Mouse (Mus musculus) central nervous system, embryonic 18 days (tissue): ENCODE measurements around the gene Adgrl1. TPM values are rescaled to one million over a fixed set of nuclear protein-coding genes. Genes with fewer than 3 reads are reported as not detected.

ENCODE experiments used
- polyA plus RNA-seq: library from polyadenylated mRNA; depleted of rRNA; stranded (reverse); fragments of >200 nt; gene quantifications from 2 replicates; pipeline ENCODE4 v1.2.3, GENCODE M21; 2012; rRNA removed

The Adgrl1 gene
- polyA plus RNA-seq, result 182 and 248 TPM in 2 replicates

DNA sequence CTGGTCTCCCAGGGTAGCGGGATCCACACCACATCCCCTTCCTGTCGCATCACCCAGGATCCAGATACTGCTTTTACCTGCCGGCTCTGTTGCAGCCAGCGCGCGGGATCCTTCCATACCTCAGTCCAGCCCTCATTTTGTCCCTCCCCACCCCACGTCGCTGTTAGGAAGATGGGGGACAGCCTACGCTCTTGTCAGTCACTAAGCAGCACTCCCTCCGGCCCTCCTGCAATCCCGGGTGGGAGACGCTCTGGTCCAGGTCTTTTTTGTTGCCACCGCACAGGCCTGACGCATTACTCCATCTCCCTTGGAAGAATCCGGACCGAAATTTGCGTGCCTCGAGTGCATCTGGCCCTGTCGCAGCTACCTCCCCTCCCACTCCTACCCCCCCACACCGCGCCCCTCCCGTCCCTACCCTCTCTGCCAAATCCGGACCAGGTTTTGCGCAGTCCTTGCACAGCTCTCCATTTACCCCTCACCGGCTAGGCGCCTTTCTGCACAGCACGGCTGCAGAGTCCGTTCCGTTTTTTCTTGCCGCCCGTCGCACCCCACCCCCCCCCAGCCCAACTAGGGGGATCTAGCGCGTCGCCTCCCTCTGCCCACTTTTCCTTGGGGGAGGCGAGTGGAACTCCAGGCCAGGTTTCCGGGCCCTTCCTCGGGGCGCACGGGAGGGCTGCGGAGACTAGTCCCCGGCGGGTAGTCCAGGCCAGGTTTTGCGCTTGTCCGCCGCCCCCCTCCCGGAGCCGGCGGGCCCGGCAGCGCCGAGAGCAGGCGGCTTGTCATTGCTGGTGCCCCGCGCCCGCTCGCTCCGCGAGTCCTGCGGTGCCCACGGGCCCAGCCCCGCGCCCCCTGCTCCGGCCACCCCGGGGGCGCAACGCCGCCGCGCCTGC, at the start of gene Adgrl1:
Gene Adgrl1, plus strand, starts transcription at position 743 of the 890 bp plus-strand sequence.

DNA sequence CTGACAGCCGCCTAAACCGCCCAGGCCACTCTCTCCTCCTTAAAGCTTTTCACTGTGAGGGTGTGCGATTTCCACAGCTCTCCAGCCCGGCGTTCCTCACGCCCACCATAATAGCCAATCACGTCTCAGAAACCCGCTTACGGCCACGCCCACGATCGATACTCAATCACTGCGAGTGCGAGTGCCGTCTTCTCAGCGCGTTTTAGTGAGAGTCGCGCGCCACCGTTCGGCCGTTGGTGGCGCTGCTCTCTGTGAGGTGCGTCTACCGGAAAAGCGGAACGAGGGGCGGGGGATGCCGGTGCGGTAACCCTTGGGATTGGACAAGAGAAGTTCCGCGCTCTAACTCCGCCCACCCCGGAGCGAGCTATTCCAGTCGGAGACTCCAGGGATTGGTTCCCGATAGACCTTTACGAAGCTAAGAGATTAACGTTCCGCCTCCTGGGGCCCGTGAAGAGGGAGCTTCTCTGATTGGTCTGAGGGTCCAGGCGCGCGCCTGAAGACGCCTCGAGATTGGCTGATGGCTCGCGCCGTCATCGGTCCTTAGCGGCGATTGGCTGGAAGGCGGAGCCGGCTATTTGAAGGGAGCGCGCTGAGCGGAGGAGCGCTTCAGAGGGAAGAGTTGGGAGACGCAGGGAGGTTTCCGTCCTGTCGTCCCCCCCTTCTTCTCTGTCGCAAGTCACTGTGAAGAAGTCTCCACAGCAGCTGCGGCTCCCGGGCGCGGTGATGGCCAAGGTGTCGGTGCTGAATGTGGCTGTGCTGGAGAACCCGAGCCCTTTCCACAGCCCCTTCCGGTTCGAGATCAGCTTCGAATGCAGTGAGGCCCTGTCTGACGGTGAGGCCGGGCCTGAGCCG, 55.4 kb downstream of the Adgrl1 start, which contains the start of the genes Gm10644 and Asf1b:
Gene Gm10644, minus strand, starts transcription at position 100 of the 852 bp plus-strand sequence.
Gene Asf1b, plus strand, starts transcription at position 402 of the 852 bp plus-strand sequence.

GRCm38 (mm10) chr8:83972150-83973120, 72.5 kb downstream of the Adgrl1 start, which contains the start of gene Prkaca:
Prkaca (plus strand) TSS chr8:83972993.

Other genes with a start within 250 kb of the Adgrl1 start
- gene Gipc1, start 247.4 kb upstream of the Adgrl1 start, polyA plus RNA-seq, result 71.1 and 72.7 TPM in 2 replicates
- gene Ptger1, start 233.4 kb upstream of the Adgrl1 start, polyA plus RNA-seq, result 1.0 and 1.2 TPM in 2 replicates
- 69.7 and 76.4 TPM in 2 replicates for gene Pkn1, start 200.9 kb upstream of the Adgrl1 start, polyA plus RNA-seq
- gene Ddx39, start 184.9 kb upstream of the Adgrl1 start, polyA plus RNA-seq, result 66.8 and 67.7 TPM in 2 replicates
- gene Adgre5, start 158.8 kb upstream of the Adgrl1 start, polyA plus RNA-seq, result 17.7 and 18.0 TPM in 2 replicates
- 0.41 and 0.74 TPM in 2 replicates for gene Gm10644, start 55.1 kb downstream of the Adgrl1 start, polyA plus RNA-seq
- gene Asf1b, start 55.4 kb downstream of the Adgrl1 start, polyA plus RNA-seq, result 6.8 and 11.8 TPM in 2 replicates
- gene Prkaca, start 72.9 kb downstream of the Adgrl1 start, polyA plus RNA-seq, result 147 and 150 TPM in 2 replicates
- gene Samd1, start 97.6 kb downstream of the Adgrl1 start, polyA plus RNA-seq, result 68.7 and 72.2 TPM in 2 replicates
- gene 1700067K01Rik, start 101.4 kb downstream of the Adgrl1 start, polyA plus RNA-seq, result 0.27 and 0.31 TPM in 2 replicates
- gene 2210011C24Rik, start 112.1 kb downstream of the Adgrl1 start, polyA plus RNA-seq, result 0.26 and 0.67 TPM in 2 replicates
- 3.5 and 4.2 TPM in 2 replicates for gene Palm3, start 121.4 kb downstream of the Adgrl1 start, polyA plus RNA-seq
- gene Il27ra, start 142.5 kb downstream of the Adgrl1 start, polyA plus RNA-seq, result 0.70 and 0.85 TPM in 2 replicates
- gene Rln3, start 144.9 kb downstream of the Adgrl1 start, polyA plus RNA-seq, result 1.6 and 1.7 TPM in 2 replicates
- 2.2 and 2.7 TPM in 2 replicates for gene Gm10643, start 165.0 kb downstream of the Adgrl1 start, polyA plus RNA-seq
- 28.8 and 35.0 TPM in 2 replicates for gene Rfx1, start 166.7 kb downstream of the Adgrl1 start, polyA plus RNA-seq
- gene Dcaf15, start 204.7 kb downstream of the Adgrl1 start, polyA plus RNA-seq, result 98.0 and 103 TPM in 2 replicates
- 0.16 and 1.3 TPM in 2 replicates for gene Podnl1, start 225.9 kb downstream of the Adgrl1 start, polyA plus RNA-seq
- 66.5 and 68.3 TPM in 2 replicates for gene Cc2d1a, start 247.8 kb downstream of the Adgrl1 start, polyA plus RNA-seq
- gene 4930432K21Rik, start 247.9 kb downstream of the Adgrl1 start, polyA plus RNA-seq, result 2.6 and 3.1 TPM in 2 replicates